Mouse (Mus musculus): ENCODE results near the gene Dnah17. TPM values are rescaled to one million over a fixed set of nuclear protein-coding genes. Genes with fewer than 3 reads are reported as not detected.
A peak's percentile ranks its signal among the peaks of the same experiment; 100 is the strongest.

Gene Dnah17
- polyA plus RNA-seq, 1 experiment from 2014 or later, result 0.14 TPM

DNA sequence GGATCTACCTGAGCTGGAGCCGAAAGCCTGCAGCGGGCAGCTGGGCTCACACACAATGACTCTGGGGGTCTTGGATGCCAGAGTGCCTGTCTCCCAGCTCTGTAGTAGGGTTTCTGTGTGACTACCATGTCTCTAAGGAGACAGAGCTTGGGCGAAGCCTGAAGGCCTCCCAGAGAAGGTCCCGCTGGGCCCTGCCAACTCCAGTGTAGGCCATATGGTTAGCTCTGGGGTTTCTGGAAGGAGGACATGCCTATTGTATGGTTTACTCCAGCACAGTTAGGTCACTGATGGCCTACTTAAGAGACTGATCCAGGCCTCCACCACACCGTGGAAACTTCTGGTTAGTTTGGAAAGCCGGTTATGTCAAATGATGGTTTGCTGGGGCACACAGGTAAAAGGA lies 7.9 kb upstream of the Dnah17 start:
- DNase-seq (ENCODE audit: low spot score) (no peak), ATAC-seq (replicated peaks; ENCODE audit: low FRiP score, low TSS enrichment, low read depth) (no peak)
- Histone ChIP-seq H3K27ac (ENCODE audit: low read depth) (no peak overlapping the region), H3K4me2 (ENCODE audit: low read length) (no peak overlapping the region), H3K9me3 (ENCODE audit: control insufficient read depth, low read length) (peaks cover 5% of the 10 kb centered on the region; the same call in 1 of the 2 replicates), H3K4me1 (replicated peaks; ENCODE audit: control insufficient read depth, insufficient read depth, low read length) (peaks cover 7% of the 10 kb centered on the region), H3K4me3 (ENCODE audit: low read depth, low read length) (no peak overlapping the region), H3K36me3 (ENCODE audit: control insufficient read depth, insufficient read depth, low read length) (no peaks in the 10 kb centered on the region), H3K9ac (ENCODE audit: low read length) (no peak overlapping the region), H3K27me3 (replicated peaks; ENCODE audit: control insufficient read depth, insufficient read depth, low read length) (no peaks in the 10 kb centered on the region)
- WGBS, result 93% methylated on average over 6 of the region's 6 CpGs

DNA sequence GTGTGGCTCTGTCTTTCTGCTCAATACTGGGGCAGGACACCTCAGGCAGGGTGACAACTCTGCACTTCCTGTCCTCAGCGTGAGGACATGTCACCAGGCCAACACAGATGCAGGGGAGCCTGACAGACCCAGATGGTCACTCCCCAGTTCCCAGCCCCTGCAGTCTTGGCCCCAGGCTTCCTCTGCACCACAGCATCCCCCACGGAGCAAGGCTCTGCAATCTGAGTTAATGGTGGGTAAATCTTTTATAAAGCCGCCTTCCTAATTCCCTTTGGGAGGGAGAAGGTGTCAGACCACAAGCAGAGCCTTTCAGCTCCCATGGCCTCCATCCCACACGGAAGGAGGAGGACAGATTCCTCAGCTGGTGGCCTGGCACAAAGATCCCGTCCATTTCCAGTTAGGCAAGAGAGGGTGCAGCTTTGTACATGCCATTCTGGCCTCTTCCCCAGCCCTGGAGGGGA lies 5.8 kb upstream of the Dnah17 start:
- Histone ChIP-seq H3K4me3 (ENCODE audit: low read depth, low read length) (no peak overlapping the region), H3K9ac (ENCODE audit: low read length) (no peak overlapping the region), H3K4me1 (replicated peaks; ENCODE audit: control insufficient read depth, insufficient read depth, low read length) (peaks cover 9% of the 10 kb centered on the region), H3K4me2 (ENCODE audit: low read length) (no peak overlapping the region), H3K9me3 (ENCODE audit: control insufficient read depth, low read length) (peaks cover 5% of the 10 kb centered on the region; the same call in 1 of the 2 replicates), H3K36me3 (ENCODE audit: control insufficient read depth, insufficient read depth, low read length) (no peaks in the 10 kb centered on the region), H3K27ac (ENCODE audit: low read depth) (no peak overlapping the region), H3K27me3 (replicated peaks; ENCODE audit: control insufficient read depth, insufficient read depth, low read length) (no peaks in the 10 kb centered on the region)
- WGBS, result 47% methylated on average over 5 of the region's 5 CpGs
- no peak for ATAC-seq (replicated peaks; ENCODE audit: low FRiP score, low TSS enrichment, low read depth)
- DNase-seq (ENCODE audit: low spot score), result no peak

DNA sequence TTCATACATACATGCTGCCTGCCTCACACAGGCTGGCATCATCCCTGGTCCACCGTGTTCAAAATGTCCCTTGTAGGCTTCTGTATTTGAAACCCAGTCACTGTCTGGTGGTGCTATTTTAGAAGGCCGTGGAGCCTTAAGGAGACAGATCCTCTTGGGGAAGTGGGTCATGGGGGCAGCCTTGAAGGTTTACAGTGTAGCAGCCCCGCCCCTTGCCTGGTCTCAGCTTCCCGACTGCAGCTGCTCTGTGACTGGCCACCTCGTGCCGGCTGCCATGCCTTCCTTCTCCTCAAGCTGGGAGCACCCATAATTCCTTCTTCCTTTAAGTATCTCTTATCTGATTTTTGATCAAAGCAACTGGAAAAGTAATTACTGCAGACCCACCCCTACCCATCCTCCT lies 4.8 kb upstream of the Dnah17 start:
- no peak overlapping the region for H3K9ac ChIP-seq (ENCODE audit: low read length)
- H3K27me3 ChIP-seq (replicated peaks; ENCODE audit: control insufficient read depth, insufficient read depth, low read length), result no peaks in the 10 kb centered on the region
- DNase-seq (ENCODE audit: low spot score) (no peak), ATAC-seq (replicated peaks; ENCODE audit: low FRiP score, low TSS enrichment, low read depth) (no peak)
- no peak overlapping the region for H3K4me2 ChIP-seq (ENCODE audit: low read length)
- no peak overlapping the region for H3K27ac ChIP-seq (ENCODE audit: low read depth)
- no peaks in the 10 kb centered on the region for H3K36me3 ChIP-seq (ENCODE audit: control insufficient read depth, insufficient read depth, low read length)
- H3K4me1 ChIP-seq (replicated peaks; ENCODE audit: control insufficient read depth, insufficient read depth, low read length), result peaks cover 9% of the 10 kb centered on the region
- H3K4me3 ChIP-seq (ENCODE audit: low read depth, low read length), result no peak overlapping the region
- H3K9me3 ChIP-seq (ENCODE audit: control insufficient read depth, low read length), result peaks cover 5% of the 10 kb centered on the region; the same call in 1 of the 2 replicates
- 37% methylated on average over 6 of the region's 6 CpGs for WGBS

DNA sequence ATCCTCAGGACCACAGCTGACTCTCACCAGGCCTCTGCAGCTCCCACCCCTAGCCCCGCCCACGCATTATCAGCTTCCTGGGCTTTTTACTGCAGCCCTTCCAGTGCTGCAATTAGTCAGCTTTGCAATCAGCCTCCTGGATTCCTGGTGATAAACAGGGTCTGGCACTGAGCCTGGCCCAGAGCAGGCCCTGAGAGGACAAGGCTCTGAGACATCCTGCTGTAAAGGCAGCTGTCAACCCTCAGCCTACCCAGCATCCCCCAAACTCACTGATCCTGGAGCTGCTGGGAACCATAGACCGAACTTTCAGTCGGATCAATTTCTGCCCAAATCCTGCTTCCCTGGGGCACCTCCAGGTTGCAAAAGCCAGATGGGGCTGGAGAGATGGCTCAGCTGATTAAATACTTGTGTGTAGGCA lies 3.3 kb upstream of the Dnah17 start:
- H3K4me1 ChIP-seq (replicated peaks; ENCODE audit: control insufficient read depth, insufficient read depth, low read length), result peaks cover 9% of the 10 kb centered on the region
- 27% methylated on average over 4 of the region's 4 CpGs for WGBS
- peaks cover 2% of the 10 kb centered on the region; the same call in 1 of the 2 replicates for H3K9me3 ChIP-seq (ENCODE audit: control insufficient read depth, low read length)
- no peaks in the 10 kb centered on the region for H3K27me3 ChIP-seq (replicated peaks; ENCODE audit: control insufficient read depth, insufficient read depth, low read length)
- ATAC-seq (replicated peaks; ENCODE audit: low FRiP score, low TSS enrichment, low read depth) (peak; percentile 44), DNase-seq (ENCODE audit: low spot score) (peak; percentile 59)
- H3K27ac ChIP-seq (ENCODE audit: low read depth), result peak overlapping the region; percentile 57; the same call in 1 of the 2 replicates
- H3K4me3 ChIP-seq (ENCODE audit: low read depth, low read length), result no peak overlapping the region
- H3K36me3 ChIP-seq (ENCODE audit: control insufficient read depth, insufficient read depth, low read length), result no peaks in the 10 kb centered on the region
- H3K4me2 ChIP-seq (ENCODE audit: low read length), result no peak overlapping the region
- H3K9ac ChIP-seq (ENCODE audit: low read length), result no peak overlapping the region

DNA sequence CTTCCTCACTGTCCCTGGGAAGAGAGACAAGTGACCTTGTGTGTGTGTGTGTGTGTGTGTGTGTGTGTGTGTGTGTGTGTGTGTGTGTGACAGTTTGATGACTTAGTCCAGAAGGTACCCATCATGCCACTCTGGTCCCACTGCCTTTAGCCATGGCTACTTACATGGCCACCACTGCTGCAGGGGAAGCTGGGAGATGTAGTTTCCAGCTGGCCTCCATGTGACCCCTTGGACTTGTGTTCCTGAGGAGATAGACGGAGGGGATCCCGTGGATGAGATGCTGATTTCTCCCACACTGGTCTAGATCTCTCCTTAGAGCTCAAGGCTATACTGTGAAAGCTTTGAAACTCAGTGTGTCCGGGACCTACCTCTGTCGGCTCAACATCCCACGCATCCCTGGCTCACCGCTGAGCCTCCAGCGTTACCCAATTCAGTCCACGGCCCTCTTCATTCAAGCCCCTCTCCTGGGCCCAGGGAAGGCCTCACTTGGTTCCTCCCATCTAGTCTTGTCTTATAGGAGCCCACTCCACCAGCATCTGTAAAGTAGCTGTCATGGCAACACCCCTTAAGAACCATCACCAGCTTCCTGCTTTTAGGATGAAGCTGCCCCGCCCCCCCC lies 2.8 kb upstream of the Dnah17 start:
- no peaks in the 10 kb centered on the region for H3K27me3 ChIP-seq (replicated peaks; ENCODE audit: control insufficient read depth, insufficient read depth, low read length)
- H3K4me2 ChIP-seq (ENCODE audit: low read length), result no peak overlapping the region
- DNase-seq (ENCODE audit: low spot score), result no peak
- no peak overlapping the region; the same call in 1 of the 2 replicates for H3K27ac ChIP-seq (ENCODE audit: low read depth)
- WGBS, result 54% methylated on average over 9 of the region's 9 CpGs
- peaks cover 9% of the 10 kb centered on the region for H3K4me1 ChIP-seq (replicated peaks; ENCODE audit: control insufficient read depth, insufficient read depth, low read length)
- no peaks in the 10 kb centered on the region for H3K36me3 ChIP-seq (ENCODE audit: control insufficient read depth, insufficient read depth, low read length)
- H3K9ac ChIP-seq (ENCODE audit: low read length), result no peak overlapping the region
- ATAC-seq (replicated peaks; ENCODE audit: low FRiP score, low TSS enrichment, low read depth), result peak; percentile 50
- H3K9me3 ChIP-seq (ENCODE audit: control insufficient read depth, low read length), result no peaks in the 10 kb centered on the region
- H3K4me3 ChIP-seq (ENCODE audit: low read depth, low read length), result no peak overlapping the region

DNA sequence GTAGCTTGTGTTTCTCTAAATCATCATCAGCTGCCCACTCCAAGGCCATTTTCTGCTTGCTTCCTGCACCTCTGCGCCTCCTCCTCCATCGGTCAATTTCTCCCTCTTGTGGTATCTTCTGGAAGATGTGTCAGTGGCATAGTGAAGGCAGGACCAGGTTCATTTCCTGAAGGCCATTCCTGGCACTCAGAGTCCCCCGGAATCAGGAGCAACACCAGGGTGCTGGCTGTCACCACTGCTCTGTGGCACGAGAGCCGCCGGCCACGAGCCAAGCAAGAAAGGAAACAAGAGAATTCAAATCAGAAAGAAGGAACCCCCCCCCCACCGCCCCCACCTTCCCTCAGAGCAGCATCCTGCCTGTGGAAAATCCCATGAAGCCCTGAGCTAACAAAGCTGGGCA lies 1.7 kb upstream of the Dnah17 start:
- no peak overlapping the region for H3K4me3 ChIP-seq (ENCODE audit: low read depth, low read length)
- DNase-seq (ENCODE audit: low spot score) (no peak), ATAC-seq (replicated peaks; ENCODE audit: low FRiP score, low TSS enrichment, low read depth) (no peak)
- H3K4me1 ChIP-seq (replicated peaks; ENCODE audit: control insufficient read depth, insufficient read depth, low read length), result peaks cover 9% of the 10 kb centered on the region
- H3K27me3 ChIP-seq (replicated peaks; ENCODE audit: control insufficient read depth, insufficient read depth, low read length), result no peaks in the 10 kb centered on the region
- H3K9me3 ChIP-seq (ENCODE audit: control insufficient read depth, low read length), result no peaks in the 10 kb centered on the region
- H3K4me2 ChIP-seq (ENCODE audit: low read length), result no peak overlapping the region
- WGBS, result 69% methylated on average over 8 of the region's 8 CpGs
- H3K27ac ChIP-seq (ENCODE audit: low read depth), result no peak overlapping the region
- no peaks in the 10 kb centered on the region for H3K36me3 ChIP-seq (ENCODE audit: control insufficient read depth, insufficient read depth, low read length)
- no peak overlapping the region for H3K9ac ChIP-seq (ENCODE audit: low read length)

DNA sequence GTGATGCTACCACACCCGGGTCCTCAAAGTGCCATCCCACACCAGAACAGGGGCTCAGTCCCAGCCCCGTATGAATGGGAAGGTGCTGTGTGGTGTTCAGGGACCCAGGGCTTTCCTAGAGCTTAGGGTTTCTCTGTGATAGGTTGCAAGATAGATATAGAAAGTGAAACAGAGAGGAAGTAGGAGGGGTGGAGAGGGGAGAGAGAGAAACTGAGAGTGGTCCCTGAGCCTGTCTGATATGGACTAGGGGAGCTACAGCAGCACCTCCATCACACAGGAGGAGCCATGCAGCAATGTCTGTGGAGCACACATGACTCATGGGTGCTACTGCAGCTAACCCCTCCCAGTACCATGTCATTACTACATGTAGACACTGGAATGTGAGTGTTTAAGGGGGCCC lies 622 bp downstream of the Dnah17 start:
- ATAC-seq (replicated peaks; ENCODE audit: low FRiP score, low TSS enrichment, low read depth) (no peak), DNase-seq (ENCODE audit: low spot score) (no peak)
- H3K4me3 ChIP-seq (ENCODE audit: low read depth, low read length), result no peak overlapping the region
- H3K4me1 ChIP-seq (replicated peaks; ENCODE audit: control insufficient read depth, insufficient read depth, low read length), result peaks cover 9% of the 10 kb centered on the region
- H3K27me3 ChIP-seq (replicated peaks; ENCODE audit: control insufficient read depth, insufficient read depth, low read length), result no peaks in the 10 kb centered on the region
- 78% methylated on average over 2 of the region's 2 CpGs for WGBS
- no peaks in the 10 kb centered on the region for H3K36me3 ChIP-seq (ENCODE audit: control insufficient read depth, insufficient read depth, low read length)
- H3K9me3 ChIP-seq (ENCODE audit: control insufficient read depth, low read length), result no peaks in the 10 kb centered on the region
- H3K27ac ChIP-seq (ENCODE audit: low read depth), result no peak overlapping the region
- no peak overlapping the region for H3K4me2 ChIP-seq (ENCODE audit: low read length)
- no peak overlapping the region for H3K9ac ChIP-seq (ENCODE audit: low read length)

DNA sequence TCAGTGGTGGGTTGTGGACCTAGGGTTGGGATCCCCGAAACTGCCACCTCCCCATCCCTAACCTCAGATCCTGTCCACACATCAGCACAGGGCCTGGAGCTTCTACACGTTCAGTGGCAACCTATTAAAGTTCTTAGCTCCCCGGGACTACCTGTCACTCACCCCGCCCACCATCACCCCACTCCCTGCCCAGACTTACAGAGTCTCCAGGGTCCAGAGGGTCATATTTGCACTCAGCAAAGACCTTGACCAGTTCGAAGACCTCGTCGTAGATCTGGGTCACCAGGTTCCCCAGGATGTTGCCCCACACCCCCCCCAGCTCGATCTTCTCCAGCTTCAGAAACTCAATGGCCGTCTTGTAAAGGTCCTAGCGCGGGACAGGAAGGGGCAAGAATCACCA lies 8.8 kb downstream of the Dnah17 start:
- ATAC-seq (replicated peaks; ENCODE audit: low FRiP score, low TSS enrichment, low read depth) (no peak), DNase-seq (ENCODE audit: low spot score) (no peak)
- no peaks in the 10 kb centered on the region for H3K27me3 ChIP-seq (replicated peaks; ENCODE audit: control insufficient read depth, insufficient read depth, low read length)
- no peaks in the 10 kb centered on the region for H3K36me3 ChIP-seq (ENCODE audit: control insufficient read depth, insufficient read depth, low read length)
- H3K4me1 ChIP-seq (replicated peaks; ENCODE audit: control insufficient read depth, insufficient read depth, low read length), result no peaks in the 10 kb centered on the region
- H3K9me3 ChIP-seq (ENCODE audit: control insufficient read depth, low read length), result no peaks in the 10 kb centered on the region
- H3K27ac ChIP-seq (ENCODE audit: low read depth), result no peak overlapping the region
- no peak overlapping the region for H3K4me2 ChIP-seq (ENCODE audit: low read length)
- no peak overlapping the region for H3K9ac ChIP-seq (ENCODE audit: low read length)
- H3K4me3 ChIP-seq (ENCODE audit: low read depth, low read length), result no peak overlapping the region
- WGBS, result 83% methylated on average over 11 of the region's 11 CpGs

DNA sequence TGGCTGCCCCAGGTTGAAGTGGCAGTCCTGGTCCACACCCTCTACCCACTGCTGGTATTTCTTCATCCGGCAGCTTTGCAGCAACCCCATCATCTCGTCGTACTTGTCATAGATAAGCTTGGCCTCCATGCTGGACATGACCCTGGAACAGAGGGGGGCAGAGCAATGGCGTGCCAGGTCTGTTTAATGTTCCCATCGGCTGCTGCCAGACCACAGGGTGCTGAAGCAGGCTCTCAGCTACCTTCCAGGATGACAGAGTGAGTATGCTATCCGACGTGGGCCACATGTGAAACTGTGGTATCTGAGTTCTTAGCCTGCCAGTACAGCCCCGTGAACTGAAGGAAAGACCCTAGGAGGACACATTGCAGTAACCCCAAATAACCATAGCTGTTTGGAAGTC lies 11.7 kb downstream of the Dnah17 start:
- Histone ChIP-seq H3K4me2 (ENCODE audit: low read length) (no peak overlapping the region), H3K9ac (ENCODE audit: low read length) (no peak overlapping the region), H3K27ac (ENCODE audit: low read depth) (no peak overlapping the region), H3K4me1 (replicated peaks; ENCODE audit: control insufficient read depth, insufficient read depth, low read length) (no peaks in the 10 kb centered on the region), H3K9me3 (ENCODE audit: control insufficient read depth, low read length) (no peaks in the 10 kb centered on the region), H3K36me3 (ENCODE audit: control insufficient read depth, insufficient read depth, low read length) (no peaks in the 10 kb centered on the region), H3K4me3 (ENCODE audit: low read depth, low read length) (no peak overlapping the region), H3K27me3 (replicated peaks; ENCODE audit: control insufficient read depth, insufficient read depth, low read length) (no peaks in the 10 kb centered on the region)
- DNase-seq (ENCODE audit: low spot score) (no peak), ATAC-seq (replicated peaks; ENCODE audit: low FRiP score, low TSS enrichment, low read depth) (no peak)
- 57% methylated on average over 8 of the region's 8 CpGs for WGBS
